ENCODE assay signal across 11 mouse cellular contexts in the genomic region with DNA sequence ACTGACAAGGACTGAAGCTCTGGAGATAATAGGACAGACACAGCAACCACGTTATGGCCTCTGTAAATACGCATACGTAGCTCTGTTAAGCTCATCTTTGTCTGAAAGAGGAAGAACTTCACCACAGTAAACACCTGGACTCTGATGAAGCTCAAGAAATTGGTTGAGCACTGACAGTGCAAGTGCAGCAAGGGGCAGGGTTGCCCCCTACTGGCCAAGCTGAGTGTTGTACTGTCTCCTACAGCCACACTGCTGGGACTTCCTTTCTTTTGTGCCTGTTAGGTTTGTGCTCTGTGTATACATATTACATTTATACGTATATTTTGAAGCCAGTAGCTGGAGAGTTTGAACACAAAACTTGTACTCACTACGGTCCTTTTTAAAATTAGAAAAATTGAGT. TPM values are rescaled to one million over a fixed set of nuclear protein-coding genes. Genes with fewer than 3 reads are reported as not detected.
DNase-seq lines count a peak whose midpoint lies in the region.
"Had no signal": no experiment of that assay in that cellular context is flagged by ENCODE, and none has a peak within 500 bp of the region (broad histone marks: within the 10 kb centered on the region; RNA-seq: fewer than 3 reads in every experiment).

No protein-coding gene starts in this region.

- DNase-seq in heart, adult 11 months = peak; percentile 44
- no peak for DNase-seq in heart, postnatal 36 days
- peak; percentile 9 for DNase-seq in ovary, postnatal 36 days (ENCODE audit: low spot score)
- DNase-seq in ovary, postnatal 10 days (ENCODE audit: low spot score) = no peak
- peak; percentile 41 for DNase-seq in adrenal gland, postnatal 10 days
- DNase-seq in left cerebral cortex, postnatal 14 days (ENCODE audit: low spot score in 2 of 2) = peak; percentile 23 to 30
- DNase-seq in c-Kit-positive CD71-positive TER-119-positive erythroid progenitor cells, embryonic 14.5 days (ENCODE audit: low spot score) = no peak
- no peak for DNase-seq in heart, embryonic 10.5 days (ENCODE audit: low spot score)

- 43% methylated on average over 5 of the region's 5 CpGs for WGBS in heart, embryonic 10.5 days

- H3K36me3 ChIP-seq in heart, embryonic 10.5 days = no peaks in the 10 kb centered on the region

- no peaks in the 10 kb centered on the region for H3K27me3 ChIP-seq in heart, embryonic 10.5 days (ENCODE audit: insufficient read depth, poor library complexity, severe bottlenecking)

- no peak overlapping the region for H3K4me3 ChIP-seq in heart, embryonic 10.5 days

- H3K4me1 ChIP-seq in heart, embryonic 10.5 days = no peaks in the 10 kb centered on the region

- no peak overlapping the region for H3K27ac ChIP-seq in heart, embryonic 10.5 days

- intact Hi-C loops in heart, postnatal 36 days (cut with DNase I) = no loop called here
- intact Hi-C loops in left cerebral cortex, postnatal 14 days (cut with DNase I) = no loop called here

- H3K9me3 ChIP-seq in heart, embryonic 10.5 days = no peaks in the 10 kb centered on the region

RNA-seq across cellular contexts. Expression of a gene that starts 26.6 kb away (rescaled TPM):
- not detected for total RNA-seq in heart, postnatal 36 days (2021)
- not detected for total RNA-seq in adrenal gland, postnatal 10 days (2021)
- total RNA-seq in left cerebral cortex, postnatal 14 days (2021) = not detected
- not detected in 2 replicates for polyA plus RNA-seq in heart, embryonic 10.5 days (2016; fragmentation: Nextera tagmentation; extraction: Ambion mirVana)
- total RNA-seq: common myeloid progenitor, adult 5-6 weeks; layer of hippocampus, postnatal 14 days had no signal
- polyA plus RNA-seq: neural tube, embryonic 14.5 days had no signal

RNA-seq across cellular contexts. Expression of a gene that starts 53.6 kb away (rescaled TPM):
- total RNA-seq in heart, postnatal 36 days (2021) = 1 to 10 TPM; 1.9 to 2.2 TPM
- total RNA-seq in adrenal gland, postnatal 10 days (2021) = 1 to 10 TPM; 5.0 to 6.0 TPM
- total RNA-seq in left cerebral cortex, postnatal 14 days (2021) = 10 to 100 TPM; 20.3 to 20.7 TPM
- polyA plus RNA-seq in heart, embryonic 10.5 days (2016; fragmentation: Nextera tagmentation; extraction: Ambion mirVana) = 9.1 and 9.8 TPM in 2 replicates
- total RNA-seq: common myeloid progenitor, adult 5-6 weeks had no signal

Comparison
In these comparisons a context has a peak if more than half of its experiments do, and no peak if none do; other contexts are left out.
1. DNase-seq: peak in heart, adult 11 months (single experiment), ovary, postnatal 36 days (single experiment), adrenal gland, postnatal 10 days (single experiment) and left cerebral cortex, postnatal 14 days (2 of 2); none in heart, postnatal 36 days (0 of 2), ovary, postnatal 10 days (single experiment), c-Kit-positive CD71-positive TER-119-positive erythroid progenitor cells, embryonic 14.5 days (single experiment) and heart, embryonic 10.5 days (single experiment).